Mouse (Mus musculus) R1 (cell line): ENCODE measurements around the gene Dcst2.
A peak's percentile ranks its signal among the peaks of the same experiment; 100 is the strongest.

Experiments used
- DNase-seq: peaks from one replicate; pipeline ENCODE4 v3.0.0-alpha.2; 2018; ENCODE audit warnings: low read depth, low spot score

Gene Dcst2

DNA sequence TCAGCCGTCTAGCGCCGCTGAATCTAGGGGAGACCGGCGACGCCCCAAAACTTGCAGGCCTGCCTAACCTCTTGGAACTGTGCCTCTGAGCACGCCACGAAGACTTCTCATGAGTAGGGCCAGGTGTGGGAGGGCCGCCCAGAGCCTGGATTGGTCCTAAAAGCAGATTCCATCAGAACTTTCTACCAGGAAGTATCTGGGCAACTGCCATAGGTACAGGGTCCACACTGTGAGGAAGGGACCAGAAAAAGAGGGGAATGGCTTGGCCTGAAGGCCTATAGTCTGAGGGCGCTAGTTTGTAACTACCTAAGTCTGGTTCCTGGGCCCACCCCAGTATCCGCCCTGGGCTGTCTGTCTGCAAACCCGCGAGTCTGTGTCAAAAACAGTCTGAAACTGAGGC, 30.2 kb upstream of the Dcst2 start:
- DNase-seq: no peak

DNA sequence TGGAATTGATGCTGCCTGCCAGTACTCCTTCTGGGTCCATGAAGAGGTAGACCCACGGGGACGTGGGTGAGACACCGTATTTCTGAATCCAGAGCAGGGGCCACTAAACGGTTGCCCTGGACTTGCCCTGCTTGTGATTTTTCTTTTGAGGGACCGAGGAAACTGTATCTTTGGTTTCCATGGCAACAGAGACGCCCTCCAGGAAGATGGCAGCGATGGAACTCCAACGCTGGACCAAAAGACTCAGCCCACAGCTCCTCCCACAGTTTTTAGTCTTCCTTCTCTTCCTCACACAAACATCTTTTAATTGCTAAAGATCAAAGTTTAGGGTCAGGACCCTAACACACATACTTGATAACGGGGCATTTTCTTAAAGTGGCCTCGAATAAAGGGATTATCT, 29.8 kb upstream of the Dcst2 start:
- DNase-seq: no peak

DNA sequence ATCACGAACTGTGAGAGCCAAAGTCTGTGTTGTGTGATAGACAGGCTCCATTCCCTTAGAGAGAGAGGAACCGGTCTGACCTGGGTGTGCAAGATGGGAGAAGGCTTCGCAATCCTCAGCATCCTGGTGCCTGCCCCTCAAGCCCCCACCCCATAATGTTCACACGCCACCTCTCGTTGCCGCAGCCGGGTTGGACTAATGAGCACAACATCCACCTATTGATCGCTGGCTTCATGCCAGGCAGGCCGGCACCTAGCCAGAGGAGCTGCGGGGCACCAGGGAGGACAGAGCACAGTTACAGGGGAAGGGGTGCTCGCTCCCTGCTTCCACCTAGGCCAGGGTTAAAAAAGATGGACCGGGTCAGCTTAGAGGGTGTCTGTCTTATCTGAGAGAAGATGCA, 29.3 kb upstream of the Dcst2 start:
- no peak for DNase-seq

DNA sequence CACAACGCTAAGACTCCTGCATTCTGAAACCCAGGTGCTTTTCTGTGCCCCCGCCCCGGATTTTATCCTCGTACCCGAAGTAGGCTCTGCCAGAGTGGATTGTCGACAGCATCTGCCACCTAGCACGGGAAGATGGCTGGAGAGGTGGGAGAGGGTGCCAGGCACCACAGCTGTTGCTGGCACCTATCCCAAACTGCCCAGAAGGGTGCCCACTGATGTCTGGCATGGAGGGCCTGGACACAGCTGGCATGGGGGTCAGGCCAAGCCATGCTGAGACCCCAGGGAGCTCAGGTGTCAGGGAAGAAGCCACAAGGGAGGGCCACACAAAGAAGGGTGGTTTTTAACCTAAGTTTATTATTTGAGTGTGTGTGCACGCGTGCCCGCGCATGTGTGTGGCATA, 28.7 kb upstream of the Dcst2 start:
- no peak for DNase-seq

DNA sequence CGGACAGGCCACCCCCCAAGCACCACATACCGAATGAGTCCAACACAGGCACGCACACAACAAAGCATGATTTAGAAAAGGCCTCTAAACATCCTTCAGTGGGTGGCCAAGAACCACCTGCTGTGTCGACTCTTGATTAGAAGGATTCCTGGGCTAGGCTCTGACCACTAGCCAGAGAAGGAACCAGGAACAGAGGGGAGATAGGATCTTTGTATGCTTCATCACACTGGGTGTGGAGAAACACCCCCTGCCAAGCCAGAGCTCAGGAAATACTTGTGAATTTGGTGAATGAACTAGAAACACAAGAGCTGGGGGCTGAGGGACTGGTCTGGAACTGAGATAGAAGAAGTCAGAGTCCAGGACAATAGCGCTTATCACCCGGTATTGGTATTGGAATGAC, 25.2 kb upstream of the Dcst2 start:
- DNase-seq: peak; percentile 46

DNA sequence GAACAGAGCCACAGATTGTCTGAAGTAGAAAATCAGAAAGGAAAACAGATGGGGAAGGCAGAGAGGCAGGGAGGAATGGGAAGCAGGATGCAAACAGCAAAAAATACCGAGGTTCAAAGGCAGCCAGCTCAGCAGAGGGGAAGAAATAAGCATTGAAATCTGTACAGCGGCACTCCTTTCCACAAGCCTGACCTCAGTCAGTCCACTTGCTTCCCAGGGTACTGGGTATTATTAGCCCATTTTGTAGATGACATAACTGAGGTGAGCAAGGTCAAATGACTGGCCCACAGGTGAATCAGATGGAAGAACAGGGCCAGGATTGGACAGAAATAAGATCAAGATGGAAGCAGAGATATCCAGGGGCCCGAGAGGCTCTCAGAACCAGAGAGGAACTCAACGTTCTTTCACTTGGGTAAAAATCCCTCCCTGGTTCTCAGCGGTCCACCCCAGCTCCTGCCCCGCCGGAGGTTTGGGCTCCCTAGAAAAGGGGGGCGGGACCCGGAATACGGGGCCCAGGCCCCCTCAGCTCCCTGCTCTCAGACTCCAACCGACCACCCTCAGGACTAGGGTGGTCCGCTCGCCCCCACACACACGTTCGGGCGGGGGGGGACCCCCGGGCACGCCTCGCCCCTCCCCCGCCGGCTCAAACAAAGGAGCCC, 24.6 kb upstream of the Dcst2 start:
- DNase-seq: peak; percentile 65

DNA sequence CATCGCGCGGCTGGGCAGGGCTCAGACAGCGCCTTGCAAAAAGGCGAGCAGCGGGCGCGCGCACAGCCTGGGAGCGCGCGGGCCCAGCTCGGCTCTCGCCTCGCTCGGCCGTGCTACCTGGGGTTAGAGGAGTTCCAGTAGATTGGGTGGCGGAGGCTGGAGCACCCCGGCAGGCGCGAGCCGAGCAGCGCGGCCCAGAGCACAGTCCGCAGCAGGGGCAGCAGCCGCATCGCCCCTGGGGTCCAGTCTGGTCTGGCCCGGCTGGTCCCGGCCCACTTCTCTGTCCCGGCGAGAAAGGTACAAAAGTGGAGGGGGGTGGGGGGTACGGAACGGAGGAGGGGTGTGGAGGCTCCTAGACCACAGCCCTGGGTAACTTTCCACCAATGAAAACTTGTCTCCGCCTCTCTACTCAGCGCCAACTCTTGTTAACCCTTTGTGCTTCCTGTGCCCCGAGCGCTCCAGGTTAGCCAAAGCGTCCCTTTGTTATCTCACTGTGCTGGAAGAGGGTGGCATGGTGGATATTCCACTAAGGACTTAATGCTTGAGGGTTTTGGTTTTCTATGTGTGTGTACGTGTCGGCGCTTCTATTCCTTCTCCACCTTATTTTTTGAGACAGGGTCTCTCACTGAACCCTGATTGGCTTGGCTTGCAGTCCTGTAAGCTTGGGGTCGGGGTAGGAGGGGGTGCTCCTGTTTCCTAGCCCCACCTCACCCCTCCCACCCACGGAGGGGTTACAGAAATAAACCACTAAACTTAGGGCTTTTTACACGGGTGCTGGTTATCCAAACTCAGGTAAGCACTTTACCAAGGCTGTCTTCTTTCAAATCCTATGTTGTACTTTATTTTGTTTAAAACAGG, 23.8 kb upstream of the Dcst2 start, which contains the start of gene Efna4:
Gene Efna4 (minus strand): TSS at position 308 of the 858 bp plus-strand sequence.
- DNase-seq: peak; percentile 94

DNA sequence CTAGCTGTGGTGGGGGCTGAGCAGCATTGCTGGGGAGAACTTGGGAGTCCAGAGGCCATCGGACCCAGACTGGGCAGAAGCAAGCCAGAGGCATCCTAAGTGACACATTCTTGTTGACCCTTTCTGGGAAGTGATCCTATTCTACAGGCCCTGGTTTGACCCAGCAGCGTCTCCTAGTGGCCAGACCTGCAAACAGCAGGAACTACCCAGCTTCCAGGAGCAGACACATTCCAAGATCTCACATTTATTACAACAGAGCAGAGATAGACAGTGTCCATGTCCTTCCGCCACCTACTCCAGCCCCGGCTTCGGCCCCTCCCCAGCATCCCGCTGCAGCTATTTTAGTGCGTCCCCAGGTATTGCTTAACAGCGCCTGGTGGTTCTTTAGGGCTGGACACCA, 22.4 kb upstream of the Dcst2 start:
- DNase-seq: peak; percentile 90

DNA sequence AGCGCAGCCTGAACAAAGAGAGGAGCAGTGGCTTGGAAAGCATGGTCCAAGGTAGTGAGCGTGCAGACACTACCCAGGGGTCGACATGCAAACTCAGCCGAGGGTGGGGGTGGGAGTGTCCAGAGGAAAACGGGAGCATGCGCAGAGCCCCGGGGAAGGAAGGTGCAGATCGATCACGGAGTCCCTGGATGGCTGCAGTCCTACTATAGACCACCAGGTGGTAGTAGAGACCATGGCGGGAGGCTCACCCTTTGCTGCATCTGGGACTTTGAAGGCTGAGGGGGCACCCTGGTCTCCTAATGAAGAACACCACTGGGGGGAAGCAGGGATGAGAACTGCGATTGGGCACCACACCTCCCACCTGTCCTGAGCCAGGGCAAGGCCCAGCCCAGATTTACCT, 21.3 kb upstream of the Dcst2 start:
- DNase-seq: peak; percentile 87

DNA sequence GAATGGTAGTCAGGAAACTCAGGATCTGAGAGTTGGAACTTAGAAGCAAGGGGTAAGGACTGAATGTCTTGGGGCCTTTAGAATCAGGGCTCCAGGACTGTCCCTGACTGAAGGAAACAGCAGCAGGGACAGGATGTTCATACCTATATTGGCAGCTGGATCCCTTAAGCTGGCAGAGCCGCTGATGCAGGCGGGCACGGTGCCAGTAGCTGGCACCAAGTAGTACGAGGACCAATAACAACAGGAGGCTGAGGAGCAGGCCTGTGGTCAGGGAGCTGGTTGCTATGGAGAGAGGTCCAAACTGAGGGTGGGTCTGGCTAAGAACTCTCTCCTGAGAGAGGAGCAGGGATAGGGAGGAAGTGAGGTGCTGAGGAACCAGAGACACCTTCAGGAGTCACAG, 20.0 kb upstream of the Dcst2 start:
- no peak for DNase-seq

DNA sequence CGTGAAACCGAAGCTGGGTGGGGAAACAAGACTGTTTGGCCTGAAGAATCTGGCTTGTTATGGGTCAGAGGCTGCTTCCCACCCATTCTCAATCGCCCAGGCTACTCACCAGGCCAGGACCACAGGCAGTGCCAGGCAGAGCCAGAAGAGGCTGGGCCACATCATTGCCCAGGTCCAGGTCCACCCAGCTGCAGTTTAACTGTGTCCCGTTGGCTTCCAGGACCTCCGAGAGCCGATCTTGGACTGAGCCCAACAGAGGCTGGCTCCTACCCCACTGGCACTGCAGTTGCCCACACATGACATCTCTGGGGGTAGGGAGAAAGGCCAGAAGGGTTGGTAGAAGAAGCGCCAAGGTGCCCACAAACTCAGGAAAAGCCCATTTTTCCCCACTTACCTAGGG, 18.5 kb upstream of the Dcst2 start:
- no peak for DNase-seq

DNA sequence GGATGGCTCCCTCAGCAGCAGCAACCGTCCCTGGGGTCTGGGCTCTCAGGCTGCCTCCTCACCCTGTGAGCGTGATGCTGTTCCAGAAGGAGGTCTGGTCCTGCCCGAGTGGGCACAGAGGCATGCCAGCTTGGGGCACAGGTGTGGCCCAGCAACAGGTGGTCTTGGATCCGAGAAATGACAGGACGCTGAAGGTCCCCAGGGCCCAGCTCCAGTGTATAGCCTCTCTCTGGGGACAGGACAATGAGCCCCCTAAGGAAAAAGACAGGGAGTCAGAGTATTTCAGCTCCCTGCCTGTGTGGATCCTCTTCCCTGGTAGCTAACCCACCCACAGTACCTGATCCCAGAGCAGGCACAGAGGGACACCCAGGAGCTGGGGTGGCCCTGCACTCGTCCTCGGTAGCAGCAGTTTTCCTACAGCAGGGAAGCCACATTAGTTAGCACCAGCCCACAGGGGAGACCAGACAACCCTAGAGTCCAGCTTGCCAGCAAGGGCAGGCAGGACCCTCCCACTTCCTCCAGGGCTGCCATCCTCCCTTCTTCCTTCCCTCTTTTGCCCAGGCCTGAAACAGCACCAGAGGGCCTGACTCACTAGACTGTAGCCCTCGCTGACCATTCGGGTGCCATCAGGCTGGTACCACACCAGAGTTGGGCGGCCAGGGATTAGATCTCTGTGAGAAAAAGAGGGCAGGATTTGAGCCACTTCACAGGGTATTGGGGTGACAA, 14.8 kb upstream of the Dcst2 start:
- no peak for DNase-seq

DNA sequence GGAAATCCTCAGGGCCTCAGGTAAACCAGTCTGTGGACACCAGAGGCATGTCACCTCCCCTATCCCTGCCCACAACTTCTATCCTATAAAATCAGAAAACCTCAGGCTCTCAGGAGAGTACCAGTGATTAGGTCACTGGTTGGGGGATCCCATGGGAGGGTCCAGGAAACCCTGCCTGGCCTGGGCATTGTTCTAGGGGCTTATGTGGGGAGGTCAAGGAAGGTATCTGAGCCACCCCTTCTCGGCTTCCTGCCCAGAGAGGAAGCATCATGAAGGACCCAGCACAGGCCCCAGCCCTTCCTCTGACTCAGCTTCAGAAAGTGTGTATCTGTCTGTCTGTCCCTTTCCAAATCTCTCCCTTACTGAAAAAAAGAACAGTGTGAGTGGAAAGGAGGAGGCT, 13.9 kb upstream of the Dcst2 start:
- no peak for DNase-seq

DNA sequence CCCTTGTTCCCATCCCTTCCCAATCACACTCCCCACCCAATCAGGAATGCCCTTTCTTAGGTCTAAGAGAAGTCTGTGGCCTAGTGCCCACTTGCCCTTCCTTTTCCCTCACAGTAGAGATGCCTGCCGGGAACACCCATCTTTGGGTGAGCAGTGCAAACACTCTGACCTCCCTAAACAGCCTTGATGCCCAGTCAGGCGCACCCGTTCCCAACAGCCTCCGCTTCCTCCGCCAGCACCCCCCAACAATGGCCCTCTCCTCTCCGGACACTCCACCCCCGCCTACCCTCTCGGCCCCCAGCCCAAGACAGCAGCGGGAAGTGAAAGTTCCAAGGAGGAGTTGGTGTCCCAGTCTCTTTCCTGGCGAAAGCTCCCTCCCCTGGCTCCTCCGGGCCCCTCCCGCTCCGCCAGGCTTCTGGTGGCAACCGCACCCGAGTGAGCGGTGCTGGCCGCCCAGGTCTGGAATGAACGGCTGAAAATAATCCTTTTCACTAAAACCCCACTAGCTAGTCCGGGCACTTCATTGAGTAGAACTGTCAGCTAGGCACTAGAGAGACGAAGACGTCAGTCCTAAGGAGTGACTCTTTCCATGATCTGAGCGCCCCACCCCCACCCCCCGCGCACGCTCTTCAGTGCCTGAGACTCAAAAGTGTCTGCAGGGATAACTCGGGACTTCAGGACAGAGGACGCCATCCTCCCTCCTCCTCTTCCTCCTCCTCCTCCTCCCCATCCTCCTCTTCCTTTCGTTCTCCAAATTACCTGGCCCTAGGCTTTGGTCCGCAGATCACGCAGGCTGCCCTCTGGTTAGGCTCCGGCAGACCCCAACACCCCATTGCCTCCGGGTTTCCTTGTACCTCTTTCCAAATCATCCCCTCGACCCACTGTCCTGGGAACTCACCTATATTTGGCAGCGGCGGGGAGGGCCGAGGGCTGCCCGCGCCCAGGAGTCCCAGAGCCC, 12.6 kb upstream of the Dcst2 start:
- peak; percentile 74 for DNase-seq

DNA sequence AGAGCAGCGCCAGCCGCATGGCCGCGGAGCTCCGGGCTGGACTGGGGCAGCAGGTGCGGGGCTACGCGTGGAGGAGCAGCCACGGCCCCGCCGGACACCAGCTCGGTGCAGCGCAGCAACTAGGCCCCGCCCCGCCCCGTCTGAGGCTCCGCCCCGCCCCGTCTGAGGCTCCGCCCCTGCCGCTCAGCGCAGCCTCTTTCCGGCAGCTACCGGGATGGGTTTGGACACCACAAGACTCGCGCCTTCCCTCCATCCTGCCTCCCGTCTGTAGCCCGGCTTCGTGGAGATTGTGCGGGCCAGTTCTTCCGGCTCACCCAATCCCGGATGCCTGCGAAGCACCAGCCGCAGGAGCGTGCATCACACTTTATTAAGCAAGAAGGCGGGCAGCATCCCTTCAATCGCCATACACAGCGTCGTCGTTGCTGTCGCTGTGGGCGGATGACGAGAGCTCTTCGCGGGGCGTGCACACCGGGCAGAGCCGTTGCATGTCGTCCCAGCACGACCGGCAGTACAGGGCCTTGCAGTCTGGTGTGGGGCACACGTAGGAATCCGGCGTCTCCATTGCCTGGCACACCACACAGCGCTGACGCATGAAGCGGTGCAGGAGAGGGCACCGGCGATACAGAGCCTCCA, 11.8 kb upstream of the Dcst2 start, which contains the start of gene Adam15:
Gene Adam15 (minus strand): TSS at position 128 of the 633 bp plus-strand sequence.
- peak; percentile 89 for DNase-seq

DNA sequence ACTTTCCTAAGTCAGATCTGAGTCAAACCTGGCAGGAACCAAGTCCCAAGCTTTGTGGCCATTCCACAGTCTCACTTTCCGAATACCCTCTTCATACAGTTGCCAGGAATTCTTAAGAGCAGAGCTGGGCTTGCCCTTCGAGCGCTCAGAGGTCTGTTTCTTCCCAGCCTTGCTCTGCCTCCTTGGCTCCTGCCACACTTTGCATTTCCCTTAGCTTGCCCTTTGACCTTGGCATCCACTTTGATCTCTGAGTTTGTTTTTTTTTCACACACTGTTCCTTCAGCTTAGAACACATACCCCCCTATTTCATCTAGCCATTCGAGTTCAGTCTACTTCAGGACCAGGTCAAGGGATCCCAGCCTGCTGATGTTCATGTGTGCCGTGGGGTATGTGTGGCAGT, 10.5 kb upstream of the Dcst2 start:
- no peak for DNase-seq

DNA sequence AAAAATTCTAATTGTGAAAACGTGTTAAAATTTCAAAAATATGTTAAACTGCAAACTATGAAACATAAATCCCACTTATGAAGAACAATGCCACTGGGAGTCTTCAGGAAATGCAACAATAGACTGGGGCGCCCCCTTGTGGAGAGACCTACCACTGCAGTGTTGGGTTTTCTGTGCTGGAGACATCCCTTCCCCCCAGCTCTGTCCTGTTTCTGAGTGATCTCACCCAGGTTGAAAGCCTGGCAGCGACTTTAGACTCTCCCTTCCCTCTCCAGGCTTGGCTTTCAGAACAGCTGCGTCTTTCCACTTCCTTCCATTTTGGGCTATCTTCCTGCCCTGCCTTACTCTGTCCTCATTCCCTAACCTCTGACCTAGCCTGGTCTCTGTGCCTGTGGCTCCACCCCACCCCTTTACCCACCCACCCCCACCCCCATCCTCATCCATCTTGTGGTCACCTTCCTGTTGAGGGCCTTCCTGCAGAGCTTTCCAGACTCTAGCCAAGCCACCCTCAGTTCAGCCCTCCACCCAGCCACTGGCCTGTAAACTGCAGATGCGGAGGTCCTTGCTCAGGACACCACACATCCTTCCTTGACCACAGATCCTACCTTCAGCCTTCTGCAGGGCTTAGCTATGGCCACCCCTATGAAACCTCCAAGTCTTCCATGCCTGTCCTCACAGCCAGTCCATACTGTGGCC, 6.8 kb upstream of the Dcst2 start:
- peak; percentile 81 for DNase-seq

DNA sequence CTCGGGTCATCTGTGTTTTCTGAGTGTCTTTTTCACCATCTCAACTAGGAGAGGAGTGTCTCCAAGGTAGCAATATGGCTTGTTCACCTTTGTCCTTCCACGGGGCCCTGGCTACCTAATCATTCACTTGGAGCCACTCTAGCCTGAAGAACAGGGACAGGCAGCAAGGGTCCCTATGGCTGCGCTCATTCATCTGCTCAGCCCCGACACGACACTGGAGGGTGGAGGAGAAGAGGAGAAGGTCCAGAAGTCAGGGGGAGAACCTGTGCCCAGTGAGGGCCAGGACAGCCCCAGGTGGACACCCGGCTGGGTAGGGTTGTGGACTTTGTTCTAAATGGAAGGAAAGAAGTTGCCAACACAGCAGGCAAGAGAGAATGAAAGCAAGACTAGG, 6.3 kb upstream of the Dcst2 start:
- no peak for DNase-seq

DNA sequence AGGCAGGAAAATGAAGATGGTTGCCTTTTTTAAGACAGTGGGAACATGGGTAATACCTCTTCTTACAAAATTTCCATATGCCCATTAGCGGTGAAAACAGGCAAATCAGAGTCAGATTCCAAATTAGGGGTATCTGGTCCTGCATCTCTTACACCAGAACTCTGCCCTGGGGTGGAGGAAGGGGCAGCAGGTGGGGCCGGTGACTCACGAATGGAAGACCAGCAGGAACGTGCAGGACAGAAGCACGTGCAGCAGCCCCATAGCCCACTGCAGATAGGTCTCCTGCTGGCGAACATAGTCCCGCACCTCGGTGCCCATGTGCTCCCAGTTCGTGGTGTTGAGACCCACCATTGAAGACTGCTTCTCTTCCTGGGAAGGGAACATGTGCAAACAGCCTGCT, 5.7 kb upstream of the Dcst2 start:
- no peak for DNase-seq

DNA sequence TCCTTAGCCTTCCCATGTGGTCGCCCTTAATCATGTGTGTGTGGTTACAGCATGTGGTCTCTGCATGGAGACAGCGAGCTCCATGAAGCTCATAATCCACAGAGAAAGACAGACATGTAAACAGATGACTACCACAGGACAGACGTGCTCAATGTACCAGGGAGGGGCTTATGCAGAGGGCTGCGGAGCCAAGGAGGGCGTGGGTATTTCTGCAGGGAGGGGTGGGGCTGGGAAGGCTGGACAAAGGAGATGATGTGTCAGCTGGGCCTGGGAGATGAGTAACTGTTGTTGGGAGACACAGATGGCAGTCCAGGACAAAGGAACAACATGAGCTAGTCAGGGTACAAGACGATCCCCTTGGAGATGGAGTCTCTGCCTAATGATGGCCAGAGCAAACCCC, 2.1 kb upstream of the Dcst2 start:
- DNase-seq: no peak
